Mouse (Mus musculus) subcutaneous adipose tissue, adult 2 months (tissue): ENCODE data around the gene Cluap1. TPM values are rescaled to one million over a fixed set of nuclear protein-coding genes. Genes with fewer than 3 reads are reported as not detected.

Experiments used
- polyA plus RNA-seq: library from polyadenylated mRNA; depleted of rRNA; stranded (reverse); fragments of >200 nt; gene quantifications from 2 replicates; pipeline ENCODE4 v1.2.3, GENCODE M21; 2012; ENCODE audit warnings: low replicate concordance; rRNA removed

The Cluap1 gene
- polyA plus RNA-seq = 3.5 and 9.6 TPM in 2 replicates

GRCm38 (mm10) chr16:3908537-3909111, at the start of gene Cluap1, which contains the start of gene 1700037C18Rik:
Gene Cluap1, plus strand, starts transcription at chr16:3908801.
Gene 1700037C18Rik, minus strand, starts transcription at chr16:3908689.

DNA sequence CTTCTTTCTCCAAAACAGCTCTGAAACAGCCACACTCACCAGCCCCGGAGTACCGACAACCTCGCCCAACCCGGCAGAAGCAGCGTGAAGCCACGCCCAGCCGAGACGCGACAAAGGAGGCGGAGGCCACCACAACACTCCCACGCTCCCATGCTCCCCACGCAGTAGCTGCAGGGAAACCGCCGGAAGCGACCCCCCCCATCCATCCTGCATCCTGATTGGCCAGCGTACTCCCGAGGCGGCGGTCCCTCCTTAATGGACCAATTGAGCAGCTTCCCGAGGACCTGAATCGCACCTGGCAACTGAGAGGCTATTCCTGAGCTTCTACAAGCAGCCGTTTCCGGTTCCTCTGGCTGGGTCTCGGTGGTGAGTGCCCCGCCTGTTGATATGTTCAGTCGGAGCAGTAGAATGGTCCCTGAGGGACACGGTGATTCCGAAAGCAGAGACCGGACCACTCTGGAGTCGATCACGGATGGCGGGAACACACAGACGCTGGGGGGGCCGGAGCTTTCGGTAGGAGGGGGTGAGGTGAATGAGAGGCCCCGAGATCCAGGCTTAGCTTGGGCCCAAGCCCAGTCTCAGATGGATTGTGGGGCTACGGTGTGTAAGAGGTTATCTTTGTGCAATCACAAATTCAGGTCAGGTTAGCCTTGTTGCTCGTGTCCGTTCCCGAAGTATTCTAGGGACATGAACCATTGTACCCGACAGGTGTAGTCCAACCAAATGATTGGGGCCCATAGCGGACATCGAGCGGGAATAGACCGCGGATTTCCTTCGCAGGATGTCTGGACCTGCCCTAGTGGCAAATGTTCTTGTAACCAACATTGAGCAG, 36.2 kb upstream of the Cluap1 start, which contains the start of gene Naa60:
Gene Naa60, plus strand, starts transcription at position 160 of the 832 bp plus-strand sequence.

DNA sequence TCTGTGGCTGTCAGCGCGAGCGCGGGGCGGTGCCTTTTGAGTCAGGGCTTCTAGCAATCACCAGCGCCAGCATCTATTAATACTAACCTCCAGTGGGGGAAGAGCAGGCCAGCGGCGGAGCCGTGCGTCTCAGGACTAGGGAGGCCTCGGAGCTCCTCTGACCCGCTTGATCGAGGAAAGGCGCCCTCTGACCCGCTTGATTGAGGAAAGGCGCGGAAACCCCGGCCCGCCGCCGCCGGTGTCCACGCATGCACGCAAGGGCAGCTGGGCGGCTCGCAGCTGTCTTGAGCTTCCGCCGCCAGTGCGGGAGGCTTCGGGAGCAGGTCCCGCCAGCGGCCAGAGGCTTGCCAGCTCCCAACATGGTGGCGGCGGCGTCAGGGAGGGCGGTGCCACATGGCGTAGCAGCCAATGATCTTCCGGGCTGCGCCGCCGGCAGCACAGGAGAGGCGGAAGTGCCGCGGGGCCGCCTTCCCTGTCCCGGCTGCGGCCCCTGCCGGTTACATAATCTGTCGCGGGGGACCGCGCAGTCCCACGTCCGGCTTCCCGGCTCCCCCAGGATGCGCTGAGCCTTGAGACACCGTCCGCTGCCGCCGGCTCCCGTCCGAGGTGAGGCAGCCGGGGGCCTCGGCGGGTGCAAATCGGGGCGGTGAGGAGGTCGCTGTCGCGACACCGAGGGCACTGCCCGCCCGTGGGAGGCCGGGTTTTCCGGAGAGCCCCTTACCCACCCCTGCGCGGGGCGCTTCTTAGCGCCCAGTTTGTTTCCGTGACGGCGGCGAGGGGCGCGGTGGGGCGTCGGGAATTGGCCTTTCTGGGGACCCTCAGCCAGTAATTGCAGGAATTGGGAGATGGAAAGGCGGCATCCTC, 24.2 kb upstream of the Cluap1 start, which contains the start of the genes Zfp597 and Gm20695:
Gene Zfp597, minus strand, starts transcription at position 361 of the 864 bp plus-strand sequence.
Gene Gm20695, plus strand, starts transcription at position 448 of the 864 bp plus-strand sequence.

DNA sequence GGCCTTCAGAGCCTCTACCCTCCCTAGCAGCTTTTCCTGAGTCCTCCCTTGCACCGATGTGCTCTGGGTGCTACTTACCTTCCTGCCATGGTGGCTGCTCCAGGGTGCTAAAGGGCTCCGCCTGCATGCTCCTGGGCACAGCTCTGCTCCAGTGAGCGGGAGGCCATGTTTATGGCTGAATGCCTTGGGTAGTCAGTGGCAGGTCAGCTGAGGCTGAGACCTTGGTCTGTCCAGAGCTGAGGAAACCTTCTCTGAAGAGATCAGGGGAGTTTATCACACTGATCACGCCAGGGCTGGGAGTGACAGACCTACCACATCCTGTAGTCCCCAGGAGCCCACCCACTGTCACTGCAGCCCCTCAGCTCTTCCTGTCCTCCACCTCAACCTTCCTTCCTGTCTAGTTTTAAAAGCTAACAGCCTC, 67.7 kb downstream of the Cluap1 start, which contains the start of gene Nlrc3:
Gene Nlrc3, minus strand, starts transcription at position 382 of the 421 bp plus-strand sequence.

Other genes starting within 250 kb of the Cluap1 start
- 0.14 and 0.45 TPM in 2 replicates for gene Mefv, start 190.7 kb upstream of the Cluap1 start, polyA plus RNA-seq
- gene Zfp263, start 164.7 kb upstream of the Cluap1 start, polyA plus RNA-seq = 6.2 and 12.8 TPM in 2 replicates
- gene Olfr15, start 77.9 kb upstream of the Cluap1 start, polyA plus RNA-seq = not detected in 2 replicates
- 1.7 TPM in 2 replicates for gene Zfp174, start 61.5 kb upstream of the Cluap1 start, polyA plus RNA-seq
- gene Naa60, start 36.4 kb upstream of the Cluap1 start, polyA plus RNA-seq = 74.6 and 92.9 TPM in 2 replicates
- 2.4 and 3.6 TPM in 2 replicates for gene Zfp597, start 24.2 kb upstream of the Cluap1 start, polyA plus RNA-seq
- 0.29 TPM in 1 of 2 replicates, not detected in the other for gene Gm20695, start 24.2 kb upstream of the Cluap1 start, polyA plus RNA-seq
- gene 1700037C18Rik, start 112 bp upstream of the Cluap1 start, polyA plus RNA-seq = 7.1 and 7.5 TPM in 2 replicates
- gene Nlrc3, start 67.8 kb downstream of the Cluap1 start, polyA plus RNA-seq = 2.2 and 4.0 TPM in 2 replicates
- 12.5 and 29.1 TPM in 2 replicates for gene Slx4, start 95.0 kb downstream of the Cluap1 start, polyA plus RNA-seq
- gene Dnase1, start 128.1 kb downstream of the Cluap1 start, polyA plus RNA-seq = 0.06 TPM in 2 replicates
- gene Trap1, start 169.0 kb downstream of the Cluap1 start, polyA plus RNA-seq = 141 and 173 TPM in 2 replicates